Mouse (Mus musculus) CD8-positive naive resting alpha-beta T cell, adult 2 months (primary cell): Measurements from ENCODE around the gene Dedd.
"Not testable (repeated sequence)": the region's sequence is repeated elsewhere in the genome, so short reads cannot be mapped to it uniquely, and the experiment has no call there.

ENCODE experiments used
- DNase-seq, 2 experiments: peaks; one replicate each; pipeline ENCODE4 v3.0.0; 2022; ENCODE audit warnings: low read depth in 2 of 2, low spot score in 2 of 2

Gene Dedd

GRCm38 (mm10) chr1:171309321-171309720 is 19.6 kb upstream of the Dedd start:
- no peak for DNase-seq

- no peak for DNase-seq
These were observed 9.2 kb upstream of the Dedd start for GRCm38 (mm10) chr1:171319748-171320147.

GRCm38 (mm10) chr1:171320151-171320550 is 8.8 kb upstream of the Dedd start:
- no peak for DNase-seq

GRCm38 (mm10) chr1:171321415-171321814 is 7.5 kb upstream of the Dedd start:
- peak in 1 of 2 experiments; percentile 46 for DNase-seq

- no peak for DNase-seq
These were observed 6.9 kb upstream of the Dedd start for GRCm38 (mm10) chr1:171322012-171322411.

- DNase-seq = no peak
These were observed 3.4 kb upstream of the Dedd start for GRCm38 (mm10) chr1:171325571-171325970.

- not testable (repeated sequence) for DNase-seq
These were observed 2.4 kb upstream of the Dedd start for GRCm38 (mm10) chr1:171326588-171326987.

- no peak for DNase-seq
These were observed 701 bp upstream of the Dedd start for GRCm38 (mm10) chr1:171328244-171328643.

GRCm38 (mm10) chr1:171329433-171330215 is 679 bp downstream of the Dedd start:
- DNase-seq = peak; percentile 13 to 19

GRCm38 (mm10) chr1:171330216-171330560 is 1.2 kb downstream of the Dedd start:
- DNase-seq = no peak

GRCm38 (mm10) chr1:171342262-171343207 is 13.6 kb downstream of the Dedd start:
- DNase-seq = no peak

- no peak for DNase-seq
These were observed 15.2 kb downstream of the Dedd start for GRCm38 (mm10) chr1:171343922-171344677.

GRCm38 (mm10) chr1:171344715-171345114 is 15.8 kb downstream of the Dedd start:
- DNase-seq = no peak

GRCm38 (mm10) chr1:171345225-171346094 is 16.5 kb downstream of the Dedd start, which contains the start of the genes Nit1 and Pfdn2:
TSS of gene Nit1 (minus strand) at chr1:171345646.
TSS of gene Pfdn2 (plus strand) at chr1:171345670.
- peak; percentile 83 to 88 for DNase-seq

GRCm38 (mm10) chr1:171346095-171346450 is 17.1 kb downstream of the Dedd start:
- DNase-seq = no peak

- DNase-seq = no peak
These were observed 19.7 kb downstream of the Dedd start for GRCm38 (mm10) chr1:171348665-171349064.

GRCm38 (mm10) chr1:171349210-171349609 is 20.3 kb downstream of the Dedd start:
- no peak for DNase-seq

- peak; percentile 74 to 78 for DNase-seq
These were observed 26.9 kb downstream of the Dedd start for GRCm38 (mm10) chr1:171355812-171356340.

GRCm38 (mm10) chr1:171356814-171357213 is 27.9 kb downstream of the Dedd start:
- no peak for DNase-seq

- peak; percentile 47 to 55 for DNase-seq
These were observed 29.5 kb downstream of the Dedd start for GRCm38 (mm10) chr1:171358421-171358820.
